Mouse (Mus musculus) 416B (cell line): ENCODE measurements at regions not wholly inside any gene's neighbourhood (a gene's known extent, or its start where the extent isn't known, plus 50 kb on each side); places are given as distances from the start of the nearest gene placed in this dataset.
"Not testable (repeated sequence)": the region's sequence is repeated elsewhere in the genome, so short reads cannot be mapped to it uniquely, and the experiment has no call there.

Source experiments
- DNase-seq: peaks from one replicate; pipeline ENCODE4 v3.0.0; 2011; ENCODE audit warnings: low read depth

DNA sequence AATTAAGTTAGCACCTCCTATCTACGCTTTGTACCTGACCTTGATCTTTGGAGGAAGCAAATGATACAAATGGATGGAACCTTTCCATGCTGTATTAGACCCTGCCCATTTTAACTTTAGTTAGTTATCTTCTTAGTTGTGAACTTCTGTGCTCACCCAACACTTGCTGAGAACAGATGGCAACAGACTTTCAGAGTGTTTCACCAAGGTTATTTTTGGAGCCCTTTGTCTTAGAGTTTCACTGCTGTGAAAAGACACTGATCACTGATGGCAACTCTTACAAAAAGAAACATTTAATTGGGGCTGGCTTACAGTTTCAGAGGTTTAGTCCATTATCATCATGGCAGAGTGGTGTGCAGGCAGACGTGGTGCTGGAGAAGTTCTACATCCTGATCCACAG is 88.8 kb upstream of the Zfp746 start:
- DNase-seq: no peak

DNA sequence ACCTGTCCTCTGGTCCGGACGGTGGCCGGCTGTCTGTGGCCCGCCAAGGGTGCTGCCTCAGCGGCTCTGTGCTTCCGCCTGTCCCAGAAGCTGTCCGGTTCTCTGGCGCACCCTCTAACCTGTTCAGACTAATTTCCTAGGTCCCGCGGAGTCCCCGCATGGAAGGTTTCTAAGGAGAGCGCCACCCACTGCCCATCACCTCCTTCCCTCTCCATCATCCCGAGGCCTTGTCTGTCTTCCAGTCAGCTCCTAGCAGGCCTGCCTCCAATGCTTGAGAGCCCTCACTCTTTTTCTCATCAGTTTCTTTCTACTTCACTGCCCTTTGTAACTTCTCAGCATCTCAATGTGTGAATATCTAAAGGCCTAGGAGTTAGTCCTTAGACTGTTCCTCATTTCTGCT is 86.4 kb upstream of the Zfp746 start:
- DNase-seq: not testable (repeated sequence)

DNA sequence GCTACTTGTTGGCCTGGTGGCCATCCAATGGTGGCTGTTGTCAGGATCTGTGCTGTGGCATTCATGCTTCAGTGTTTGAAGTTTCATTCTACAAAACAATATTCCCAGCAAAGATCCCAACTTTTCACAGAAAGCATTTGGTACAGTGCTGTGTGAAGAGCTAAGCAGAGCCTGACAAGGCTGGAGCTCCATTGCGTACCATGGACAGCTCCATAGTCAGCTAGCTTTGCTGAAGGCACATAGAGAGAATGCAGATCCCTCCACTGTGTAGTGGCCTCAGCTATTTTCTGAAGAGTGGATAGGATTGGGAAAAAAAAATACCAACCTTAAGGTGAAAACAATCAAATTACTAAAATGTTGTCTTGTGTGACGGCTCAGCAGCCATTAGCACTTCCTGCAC is 50.5 kb upstream of the Zfp746 start:
- DNase-seq: peak; percentile 25
